Mouse (Mus musculus): ENCODE measurements around the gene Serinc5. TPM values are rescaled to one million over a fixed set of nuclear protein-coding genes. Genes with fewer than 3 reads are reported as not detected.

The Serinc5 gene
- polyA plus RNA-seq, 2 experiments: 13.8 to 25.9 TPM

GRCm38 (mm10) chr13:92584094-92584717, 26.7 kb upstream of the Serinc5 start:
- no peak for ATAC-seq (ENCODE audit: low FRiP score, low read depth)
- no peaks in the 10 kb centered on the region for H3K36me3 ChIP-seq (ENCODE audit: control insufficient read depth, insufficient read depth, low read length)
- no peak overlapping the region for H3K4me3 ChIP-seq (replicated peaks; ENCODE audit: low read length)
- H3K4me2 ChIP-seq (replicated peaks; ENCODE audit: low read depth, low read length, severe bottlenecking): no peak overlapping the region
- WGBS: 71% methylated on average over 8 of the region's 8 CpGs
- no peak for TF ChIP-seq POLR2A (IDR thresholded peaks at IDR 0.05; ENCODE audit: borderline replicate concordance, extremely low read depth, insufficient read depth, insufficient read length)
- DNase-seq (ENCODE audit: low spot score): peak; percentile 33
- no peak overlapping the region for H3K9ac ChIP-seq (ENCODE audit: low read depth, low read length, severe bottlenecking)
- H3K4me1 ChIP-seq (ENCODE audit: control insufficient read depth, insufficient read depth, low read length): no peaks in the 10 kb centered on the region
- H3K9me3 ChIP-seq (ENCODE audit: control insufficient read depth, low read length): no peaks in the 10 kb centered on the region
- no peak overlapping the region for H3K27ac ChIP-seq (replicated peaks; ENCODE audit: low read depth, low read length)
- H3K27me3 ChIP-seq (ENCODE audit: control insufficient read depth, insufficient read depth, low read length): no peaks in the 10 kb centered on the region

DNA sequence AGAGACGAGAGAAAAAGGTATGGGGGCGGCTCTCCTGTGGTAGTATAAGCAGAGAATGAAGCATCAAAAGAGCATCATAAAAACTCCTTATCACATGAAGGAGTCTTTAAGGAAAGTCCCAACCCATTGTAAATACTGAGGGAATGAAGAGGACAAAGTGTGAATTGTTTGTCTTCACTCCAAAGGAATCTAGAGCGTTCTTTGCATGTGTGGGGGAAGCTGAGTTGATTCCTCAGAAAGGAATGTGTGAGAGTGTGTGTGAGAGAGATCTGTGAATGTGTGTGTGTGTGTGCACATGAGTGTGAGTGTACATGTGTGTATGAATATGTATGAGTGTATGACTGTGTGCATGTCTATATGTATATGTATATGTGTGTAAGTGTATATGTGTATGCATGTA, 22.2 kb upstream of the Serinc5 start:
- DNase-seq (ENCODE audit: low spot score): no peak
- Histone ChIP-seq H3K27ac (replicated peaks; ENCODE audit: low read depth, low read length) (no peak overlapping the region), H3K36me3 (ENCODE audit: control insufficient read depth, insufficient read depth, low read length) (no peaks in the 10 kb centered on the region), H3K9ac (ENCODE audit: low read depth, low read length, severe bottlenecking) (no peak overlapping the region), H3K9me3 (ENCODE audit: control insufficient read depth, low read length) (no peaks in the 10 kb centered on the region), H3K4me1 (ENCODE audit: control insufficient read depth, insufficient read depth, low read length) (peaks cover 3% of the 10 kb centered on the region; the same call in 1 of the 2 replicates), H3K4me3 (replicated peaks; ENCODE audit: low read length) (no peak overlapping the region), H3K27me3 (ENCODE audit: control insufficient read depth, insufficient read depth, low read length) (no peaks in the 10 kb centered on the region), H3K4me2 (replicated peaks; ENCODE audit: low read depth, low read length, severe bottlenecking) (no peak overlapping the region)
- ATAC-seq (ENCODE audit: low FRiP score, low read depth): no peak
- TF ChIP-seq POLR2A (IDR thresholded peaks at IDR 0.05; ENCODE audit: borderline replicate concordance, extremely low read depth, insufficient read depth, insufficient read length): no peak
- WGBS: 49% methylated on average over 3 of the region's 3 CpGs

DNA sequence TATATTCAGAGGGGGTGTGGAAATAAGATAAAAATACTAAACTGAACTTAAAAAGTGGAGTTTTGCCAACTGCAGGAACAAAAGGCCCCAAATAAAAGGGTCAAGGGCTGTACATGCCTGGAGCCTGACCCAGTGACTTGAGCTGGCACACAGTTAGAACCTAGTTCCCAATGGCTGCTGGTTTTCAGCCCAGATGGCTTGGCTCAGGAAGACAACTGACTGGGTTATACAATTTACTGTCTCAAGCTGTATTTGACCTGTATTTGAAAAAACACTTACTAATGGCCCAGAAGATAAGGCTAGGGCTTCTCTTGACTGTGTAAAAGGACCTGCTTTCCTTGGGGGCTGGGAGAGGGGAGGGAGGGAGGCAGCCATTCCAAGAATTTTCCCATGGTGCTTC, 21.6 kb upstream of the Serinc5 start:
- no peak for DNase-seq (ENCODE audit: low spot score)

GRCm38 (mm10) chr13:92591225-92591624, 19.7 kb upstream of the Serinc5 start:
- DNase-seq (ENCODE audit: low spot score) (no peak), ATAC-seq (ENCODE audit: low FRiP score, low read depth) (no peak)
- H3K9ac ChIP-seq (ENCODE audit: low read depth, low read length, severe bottlenecking): no peak overlapping the region
- no peak overlapping the region for H3K4me2 ChIP-seq (replicated peaks; ENCODE audit: low read depth, low read length, severe bottlenecking)
- no peaks in the 10 kb centered on the region for H3K27me3 ChIP-seq (ENCODE audit: control insufficient read depth, insufficient read depth, low read length)
- WGBS: 75% methylated on average over 3 of the region's 3 CpGs
- no peaks in the 10 kb centered on the region for H3K36me3 ChIP-seq (ENCODE audit: control insufficient read depth, insufficient read depth, low read length)
- H3K27ac ChIP-seq (replicated peaks; ENCODE audit: low read depth, low read length): no peak overlapping the region
- peaks cover 3% of the 10 kb centered on the region; the same call in 1 of the 2 replicates for H3K4me1 ChIP-seq (ENCODE audit: control insufficient read depth, insufficient read depth, low read length)
- TF ChIP-seq POLR2A (IDR thresholded peaks at IDR 0.05; ENCODE audit: borderline replicate concordance, extremely low read depth, insufficient read depth, insufficient read length): no peak
- H3K9me3 ChIP-seq (ENCODE audit: control insufficient read depth, low read length): no peaks in the 10 kb centered on the region
- H3K4me3 ChIP-seq (replicated peaks; ENCODE audit: low read length): no peak overlapping the region

More for the DNA sequence above, 21.6 kb upstream of the Serinc5 start:
- no peak for TF ChIP-seq POLR2A (IDR thresholded peaks at IDR 0.05; ENCODE audit: borderline replicate concordance, extremely low read depth, insufficient read depth, insufficient read length)
- Histone ChIP-seq H3K27me3 (ENCODE audit: control insufficient read depth, insufficient read depth, low read length) (no peaks in the 10 kb centered on the region), H3K27ac (replicated peaks; ENCODE audit: low read depth, low read length) (no peak overlapping the region), H3K4me3 (replicated peaks; ENCODE audit: low read length) (no peak overlapping the region), H3K4me1 (ENCODE audit: control insufficient read depth, insufficient read depth, low read length) (peaks cover 3% of the 10 kb centered on the region; the same call in 1 of the 2 replicates), H3K9ac (ENCODE audit: low read depth, low read length, severe bottlenecking) (no peak overlapping the region), H3K36me3 (ENCODE audit: control insufficient read depth, insufficient read depth, low read length) (no peaks in the 10 kb centered on the region), H3K9me3 (ENCODE audit: control insufficient read depth, low read length) (no peaks in the 10 kb centered on the region), H3K4me2 (replicated peaks; ENCODE audit: low read depth, low read length, severe bottlenecking) (no peak overlapping the region)
- ATAC-seq (ENCODE audit: low FRiP score, low read depth): no peak

DNA sequence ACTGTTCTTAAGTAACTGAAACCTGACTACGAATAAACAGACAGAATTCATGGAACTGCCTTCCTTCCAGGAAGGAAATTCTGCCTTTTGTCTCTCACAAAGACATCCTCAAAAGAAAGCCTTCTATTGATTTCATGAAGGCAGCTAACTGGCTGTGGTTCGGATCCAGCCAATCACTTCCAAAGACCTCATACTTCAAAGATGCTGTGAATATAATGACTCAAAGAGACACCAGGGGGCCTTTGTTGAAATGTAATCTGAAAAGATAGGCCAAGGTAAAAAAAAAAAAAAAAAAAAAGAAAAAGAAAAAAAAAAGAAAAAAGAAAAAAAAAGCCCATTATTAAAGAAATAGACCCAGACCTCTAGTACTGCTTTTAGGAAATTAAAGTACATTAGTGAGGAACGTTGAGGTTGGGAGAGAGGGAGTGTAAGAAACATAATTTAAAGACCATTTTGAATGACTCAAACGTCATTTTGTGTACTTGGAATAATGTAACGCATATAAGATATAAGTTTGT, 18.6 kb upstream of the Serinc5 start:
- no peak overlapping the region for H3K4me2 ChIP-seq (replicated peaks; ENCODE audit: low read depth, low read length, severe bottlenecking)

More for the DNA sequence above, 18.6 kb upstream of the Serinc5 start:
- Histone ChIP-seq H3K9me3 (ENCODE audit: control insufficient read depth, low read length) (no peaks in the 10 kb centered on the region), H3K27me3 (ENCODE audit: control insufficient read depth, insufficient read depth, low read length) (no peaks in the 10 kb centered on the region), H3K27ac (replicated peaks; ENCODE audit: low read depth, low read length) (no peak overlapping the region), H3K9ac (ENCODE audit: low read depth, low read length, severe bottlenecking) (no peak overlapping the region), H3K4me1 (ENCODE audit: control insufficient read depth, insufficient read depth, low read length) (peaks cover 3% of the 10 kb centered on the region; the same call in 1 of the 2 replicates), H3K4me3 (replicated peaks; ENCODE audit: low read length) (no peak overlapping the region), H3K36me3 (ENCODE audit: control insufficient read depth, insufficient read depth, low read length) (no peaks in the 10 kb centered on the region)
- no peak for TF ChIP-seq POLR2A (IDR thresholded peaks at IDR 0.05; ENCODE audit: borderline replicate concordance, extremely low read depth, insufficient read depth, insufficient read length)
- DNase-seq (ENCODE audit: low spot score) (no peak), ATAC-seq (ENCODE audit: low FRiP score, low read depth) (no peak)
- WGBS: 69% methylated on average over 5 of the region's 5 CpGs

Data from limb, embryonic 14.5 days (tissue).